Mouse (Mus musculus) adrenal gland, postnatal 10 days (tissue): ENCODE measurements around the gene Pibf1. TPM values are rescaled to one million over a fixed set of nuclear protein-coding genes. Genes with fewer than 3 reads are reported as not detected.

Experiments used
- DNase-seq: peaks from one replicate; pipeline ENCODE4 v3.0.0; 2021; ENCODE audit warnings: mixed read lengths
- total RNA-seq, 2 experiments: library from RNA; stranded (reverse); gene quantifications; 2 replicates each; pipeline ENCODE4 v1.2.3; 2021

Gene Pibf1
- total RNA-seq, 2 experiments from 2014 or later: 9.5 to 11.8 TPM

DNA sequence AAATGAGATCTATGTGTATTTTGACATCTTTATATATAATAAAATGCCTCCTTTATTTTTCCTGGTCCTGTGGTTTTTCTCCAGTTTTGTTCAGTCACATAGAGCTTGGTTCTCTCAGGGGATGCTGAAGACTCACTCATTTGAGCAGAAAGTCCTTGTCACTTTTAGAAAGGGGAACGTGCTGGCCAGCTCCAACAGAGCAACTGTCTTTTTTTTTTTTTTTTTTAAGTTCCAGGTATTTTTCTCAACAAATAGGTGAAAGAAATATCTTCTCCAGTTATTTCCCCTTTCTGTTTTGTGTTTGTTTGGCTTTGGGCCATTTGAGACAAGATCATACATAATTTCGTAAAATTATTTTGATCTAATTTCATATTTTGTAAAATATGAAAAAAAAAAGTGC, 174.8 kb downstream of the Pibf1 start:
- no peak for DNase-seq

DNA sequence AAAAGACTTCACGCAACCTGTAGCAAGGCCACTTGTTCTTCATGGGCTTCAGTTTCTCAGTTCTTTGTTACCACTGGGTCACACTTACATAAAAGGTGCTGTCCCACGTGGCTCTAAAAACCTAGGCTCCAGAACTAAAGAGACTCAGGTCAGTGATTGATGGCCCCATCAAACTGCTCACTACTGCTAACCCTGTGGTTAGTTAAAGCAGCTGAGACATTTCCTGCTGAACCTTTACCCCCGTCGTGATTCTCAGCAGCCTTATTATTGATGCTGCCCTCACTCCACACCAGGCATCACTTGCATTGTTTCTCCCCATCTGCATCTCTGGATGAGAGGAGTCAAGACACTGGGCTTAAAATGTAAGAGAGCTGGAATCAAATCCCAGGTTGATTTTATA, 176.6 kb downstream of the Pibf1 start:
- no peak for DNase-seq

DNA sequence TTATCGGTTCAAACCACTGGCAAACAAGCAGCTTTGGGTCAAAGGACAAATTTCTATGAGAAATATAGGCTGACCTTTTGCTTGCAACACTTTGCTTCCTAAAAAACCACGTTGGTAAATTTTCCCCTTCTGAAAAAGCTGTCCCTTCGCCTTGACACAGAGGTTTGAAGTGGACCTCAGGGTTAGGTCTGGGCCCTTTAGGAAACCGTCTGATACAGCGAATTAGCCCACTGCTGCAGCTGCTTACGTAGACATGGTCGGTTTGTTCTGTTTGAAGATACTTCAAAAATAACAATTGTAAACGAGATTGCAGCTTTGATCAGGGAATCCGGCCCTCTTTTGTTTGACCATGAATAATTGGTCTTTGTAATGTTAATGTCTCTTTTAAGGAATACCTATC, 179.1 kb downstream of the Pibf1 start:
- DNase-seq: no peak

DNA sequence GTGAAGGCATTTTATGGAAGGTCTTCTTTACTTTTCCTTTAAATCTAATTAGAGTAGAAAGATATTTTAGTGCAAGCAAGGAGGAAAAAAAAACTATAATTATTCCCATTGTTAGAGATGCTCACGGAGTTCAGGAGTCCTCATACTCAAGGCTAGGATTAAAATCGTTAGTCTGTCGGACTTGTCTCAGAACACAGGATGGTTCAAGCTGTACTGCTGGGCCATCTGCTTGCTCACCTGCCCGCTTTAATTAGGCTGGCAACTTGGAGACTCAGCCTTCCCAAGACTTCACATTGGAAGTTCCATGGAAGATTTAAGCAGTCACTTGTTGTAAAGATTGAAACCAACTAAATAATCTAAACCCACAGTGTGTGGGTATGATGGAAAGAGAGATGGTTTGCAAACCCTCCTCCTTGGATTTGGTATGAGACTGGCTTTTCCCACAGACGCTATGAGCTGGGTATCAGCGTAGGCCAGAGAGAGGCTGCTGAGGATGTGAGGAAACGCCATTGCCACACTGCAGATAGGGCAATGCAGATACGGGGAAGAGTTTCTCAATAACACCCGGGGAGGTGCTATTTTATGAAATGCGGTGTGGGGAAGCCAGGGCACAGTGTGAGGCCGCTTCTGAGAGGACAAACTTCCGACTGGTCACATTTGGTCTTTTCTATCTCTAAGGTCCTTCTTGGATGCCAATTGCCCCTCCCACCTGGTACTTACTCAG, 179.7 kb downstream of the Pibf1 start:
- DNase-seq: no peak

DNA sequence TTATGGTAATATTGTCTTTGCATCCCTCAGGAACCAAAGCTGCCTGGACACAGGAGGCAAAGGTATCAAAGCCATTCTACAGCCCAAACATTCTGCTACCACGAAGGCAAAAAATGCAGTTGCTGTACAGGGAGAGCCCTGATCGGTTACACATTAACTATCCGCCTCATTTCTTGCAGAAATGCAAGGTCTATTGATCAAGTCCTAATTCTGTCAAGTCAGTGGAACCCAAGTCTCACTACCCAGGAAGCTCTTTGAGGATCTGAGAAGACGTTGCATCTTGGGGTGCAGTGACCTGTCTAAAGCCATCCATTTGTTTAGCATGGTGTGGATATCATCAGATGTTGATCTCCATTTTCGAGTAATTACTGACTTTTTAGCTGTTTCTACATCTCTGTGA, 181.2 kb downstream of the Pibf1 start:
- DNase-seq: no peak

DNA sequence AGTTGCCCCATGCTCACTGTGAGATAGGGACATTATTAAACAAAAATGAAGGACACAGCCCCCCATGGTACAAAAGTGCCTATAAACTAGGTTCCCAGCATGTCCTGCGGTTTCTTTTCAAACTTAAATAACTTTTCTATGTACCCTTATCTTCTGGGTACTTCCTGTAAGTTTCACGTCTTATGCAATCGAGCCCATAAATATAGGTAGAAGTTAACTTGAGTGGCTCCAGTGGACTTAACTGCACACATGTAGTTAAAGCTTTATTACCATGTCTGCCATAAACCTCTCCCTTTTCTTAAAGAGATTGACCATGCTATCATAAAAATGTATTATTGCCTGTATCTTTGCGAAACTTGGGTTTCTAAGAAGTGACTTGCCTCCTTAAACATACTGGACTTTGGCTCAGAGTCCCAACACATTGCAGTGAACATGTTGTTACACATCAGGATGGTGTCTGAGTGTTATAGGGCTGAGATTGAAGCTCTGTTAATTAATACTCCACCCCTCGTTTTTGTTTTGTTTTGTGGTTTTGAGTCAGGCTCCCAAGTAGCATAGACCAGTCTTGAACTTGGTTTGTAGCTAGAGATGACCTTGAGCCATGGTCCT, 181.7 kb downstream of the Pibf1 start:
- no peak for DNase-seq

DNA sequence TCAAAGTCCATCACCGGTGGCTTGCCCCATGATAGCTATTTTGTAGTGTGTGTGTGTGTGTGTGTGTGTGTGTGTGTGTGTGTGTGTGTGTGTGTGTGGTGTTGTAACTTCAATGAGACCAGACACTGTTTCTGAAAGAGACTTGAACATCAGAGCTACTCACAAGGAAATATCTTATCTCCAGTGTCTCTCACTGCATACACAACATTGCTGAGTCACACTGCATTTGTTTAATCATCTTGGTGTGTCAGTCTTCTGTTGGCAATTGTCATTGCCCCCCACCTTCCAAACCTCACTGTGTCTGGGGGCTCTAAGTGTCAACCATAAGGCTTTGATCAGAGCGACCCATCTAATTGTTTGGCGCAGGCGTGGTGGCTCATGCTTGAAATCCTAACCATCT, 186.3 kb downstream of the Pibf1 start:
- DNase-seq: no peak

DNA sequence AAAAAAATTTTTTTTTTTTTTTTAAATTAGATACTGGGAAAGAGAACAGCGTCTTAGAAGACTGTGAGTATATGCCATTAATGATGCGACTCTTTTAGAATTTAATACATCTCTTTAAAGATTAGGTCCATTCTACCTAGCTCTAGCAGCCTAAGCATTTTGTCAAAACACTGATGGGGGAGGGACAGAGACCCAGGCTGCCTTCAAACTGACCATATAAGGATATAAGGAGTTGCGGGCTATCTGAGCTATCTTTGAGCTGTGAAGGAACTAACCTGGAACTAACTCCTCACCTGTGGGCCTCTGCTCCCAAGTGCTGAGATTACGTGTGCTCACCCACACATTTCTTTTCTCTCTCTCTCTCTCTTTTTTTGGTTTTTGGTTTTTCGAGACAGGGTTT, 193.0 kb downstream of the Pibf1 start:
- no peak for DNase-seq

DNA sequence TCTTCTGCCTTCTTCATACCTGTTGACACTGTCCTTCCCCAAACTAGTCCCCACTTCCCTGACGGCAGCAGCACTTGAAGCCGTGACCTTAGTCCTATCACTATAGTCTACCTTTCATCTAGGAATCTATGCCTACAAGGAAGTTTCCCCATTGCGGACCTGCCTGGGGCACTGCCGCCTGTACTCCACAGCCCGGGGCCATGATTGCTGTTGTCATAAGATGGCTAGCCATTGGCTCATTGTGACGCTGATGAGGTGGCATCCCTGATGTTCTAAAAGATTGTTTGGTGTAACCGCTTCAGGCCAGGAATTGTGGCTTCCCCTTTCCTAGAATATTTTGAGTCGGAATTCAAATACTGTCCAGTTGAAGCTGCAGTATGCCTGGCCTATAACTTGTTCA, 195.2 kb downstream of the Pibf1 start:
- DNase-seq: no peak

DNA sequence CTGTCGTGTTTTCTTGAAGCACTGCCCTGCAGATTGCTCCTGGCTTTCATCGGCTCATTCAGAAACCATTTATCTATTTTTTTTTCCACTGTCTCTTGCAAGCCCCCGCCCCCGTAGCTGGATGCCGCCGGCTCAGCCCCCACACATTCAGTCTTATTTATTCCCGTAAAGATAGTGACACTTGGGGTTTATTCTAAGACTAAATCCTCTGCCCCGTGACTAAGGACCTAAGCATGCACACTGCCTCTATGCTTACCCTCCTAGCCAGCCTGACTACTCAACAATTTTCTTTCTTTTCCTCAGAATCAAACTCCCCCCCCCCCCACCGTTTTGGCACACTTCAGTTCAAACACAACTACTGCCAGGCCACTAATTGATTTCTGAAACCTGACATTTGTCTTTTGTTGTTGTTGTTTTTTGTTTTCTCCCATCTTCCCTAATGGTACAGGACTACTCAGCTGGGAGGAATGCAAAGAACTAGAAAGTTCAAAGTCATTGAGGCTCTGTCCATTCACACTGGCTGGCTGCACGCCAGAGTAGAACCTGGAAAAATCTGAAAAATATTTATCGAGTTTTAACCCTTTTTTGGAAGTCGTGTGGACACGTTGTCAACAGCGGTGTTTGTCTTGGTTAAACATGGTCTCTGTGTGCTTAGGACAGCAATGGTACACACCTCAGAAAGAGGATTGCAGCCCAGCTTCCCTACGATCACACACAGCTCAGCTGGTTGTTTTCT, 196.6 kb downstream of the Pibf1 start:
- peak; percentile 11 for DNase-seq

DNA sequence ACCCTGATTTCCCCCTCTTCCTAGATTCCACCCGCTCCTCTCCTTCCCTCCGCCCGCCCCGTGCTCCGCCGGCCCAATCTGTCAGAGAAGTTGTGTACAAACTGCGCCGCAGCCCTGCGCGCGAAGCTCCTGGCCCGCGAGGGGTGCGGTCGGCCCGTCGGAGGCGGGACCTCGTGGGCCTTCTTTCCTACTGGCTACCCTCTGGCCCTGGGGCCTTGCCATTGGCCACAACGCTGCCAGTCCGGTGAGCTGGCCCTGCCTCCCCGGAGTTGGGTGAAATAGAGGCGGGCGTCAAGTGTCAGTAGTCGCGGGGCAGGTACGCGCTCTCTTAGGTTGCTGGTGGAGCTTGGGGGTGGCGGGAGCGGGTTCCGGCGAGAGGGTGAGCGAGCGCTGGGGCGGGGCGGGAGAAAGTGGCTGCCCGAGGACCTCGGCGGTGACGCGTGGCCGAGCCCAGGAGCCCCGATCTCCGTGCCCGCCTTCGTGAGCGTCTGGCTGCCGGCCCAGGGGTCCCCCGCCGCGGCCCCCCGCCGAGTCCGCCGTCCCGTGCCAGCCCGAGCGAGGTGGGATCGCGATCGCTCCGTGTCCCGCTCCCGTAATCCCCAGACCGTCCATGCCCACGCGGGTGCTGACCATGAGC, 199.3 kb downstream of the Pibf1 start, which contains the start of gene Klf5:
Gene Klf5 (plus strand): TSS at position 307 of the 637 bp plus-strand sequence.
- peak; percentile 96 for DNase-seq

DNA sequence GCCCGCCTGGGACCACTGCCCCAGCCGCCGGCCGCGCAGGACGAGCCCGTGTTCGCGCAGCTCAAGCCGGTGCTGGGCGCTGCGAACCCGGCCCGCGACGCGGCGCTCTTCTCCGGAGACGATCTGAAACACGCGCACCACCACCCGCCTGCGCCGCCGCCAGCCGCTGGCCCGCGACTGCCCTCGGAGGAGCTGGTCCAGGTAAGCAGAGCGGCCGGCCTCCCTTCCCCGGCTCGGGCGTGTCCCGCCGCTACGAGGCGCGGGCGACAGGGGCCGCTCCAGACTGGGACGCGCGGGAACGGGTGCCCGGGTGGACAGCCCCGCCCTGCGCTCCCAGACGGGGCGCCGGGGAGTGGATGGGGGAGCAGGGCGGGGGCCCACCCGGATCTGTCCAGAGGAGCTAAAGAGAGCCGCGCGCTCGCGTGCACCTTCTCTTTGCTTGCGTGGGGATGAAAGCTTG, 199.8 kb downstream of the Pibf1 start:
- DNase-seq: peak; percentile 74

DNA sequence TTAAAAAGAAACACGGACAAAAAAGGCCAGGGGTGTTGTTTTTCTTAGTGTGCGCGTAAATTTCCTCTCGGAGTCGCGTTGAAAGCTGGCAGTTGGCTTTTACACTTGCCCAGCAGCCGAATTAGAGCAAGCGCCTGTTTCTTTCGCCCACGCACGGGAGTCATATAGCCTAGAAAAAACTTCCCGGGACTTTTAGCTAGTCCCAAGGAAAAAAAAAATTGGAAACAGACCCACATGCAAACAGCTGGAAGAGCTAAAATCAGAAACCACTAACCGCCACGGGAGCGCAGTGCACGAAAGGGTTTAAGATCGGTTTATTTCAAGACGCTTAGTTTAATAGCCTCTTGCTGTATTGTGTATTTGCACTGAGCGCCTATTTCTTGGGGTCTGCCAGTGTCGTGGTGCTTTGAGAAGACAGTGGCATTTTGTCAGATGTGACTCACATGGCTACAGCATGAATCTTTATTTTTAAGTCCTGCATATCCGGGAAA, 200.5 kb downstream of the Pibf1 start:
- DNase-seq: peak; percentile 11

DNA sequence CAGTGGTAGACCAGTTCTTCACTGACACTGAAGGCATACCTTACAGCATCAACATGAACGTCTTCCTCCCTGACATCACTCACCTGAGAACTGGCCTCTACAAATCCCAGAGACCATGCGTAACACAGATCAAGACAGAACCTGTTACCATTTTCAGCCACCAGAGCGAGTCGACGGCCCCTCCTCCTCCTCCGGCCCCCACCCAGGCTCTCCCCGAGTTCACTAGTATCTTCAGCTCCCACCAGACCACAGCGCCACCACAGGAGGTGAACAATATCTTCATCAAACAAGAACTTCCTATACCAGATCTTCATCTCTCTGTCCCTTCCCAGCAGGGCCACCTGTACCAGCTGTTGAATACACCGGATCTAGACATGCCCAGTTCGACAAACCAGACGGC, 202.2 kb downstream of the Pibf1 start:
- DNase-seq: no peak

Other genes starting within 250 kb of the Pibf1 start
- 1 to 10 TPM; 3.8 to 7.0 TPM for gene Rpl36a-ps1, start 105.1 kb upstream of the Pibf1 start, total RNA-seq
- gene Mzt1, start 53.3 kb upstream of the Pibf1 start, total RNA-seq: 10 to 100 TPM; 30.3 to 30.7 TPM
- 1 to 10 TPM; 6.1 to 9.6 TPM for gene Bora, start 53.2 kb upstream of the Pibf1 start, total RNA-seq
- 10 to 100 TPM; 21.2 to 28.5 TPM for gene Dis3, start 346 bp downstream of the Pibf1 start, total RNA-seq
- gene Klf5, start 199.3 kb downstream of the Pibf1 start, total RNA-seq: 1 to 10 TPM; 7.2 to 7.5 TPM